Mouse (Mus musculus) 3134 (cell line): ENCODE data around the gene Fahd2a.

Experiments used
- DNase-seq: peaks from one replicate; pipeline ENCODE4 v3.0.0-alpha.2; 2011; ENCODE audit warnings: low spot score; ENCODE audit not compliant: insufficient read length; ENCODE audit errors: extremely low read depth

Gene Fahd2a

DNA sequence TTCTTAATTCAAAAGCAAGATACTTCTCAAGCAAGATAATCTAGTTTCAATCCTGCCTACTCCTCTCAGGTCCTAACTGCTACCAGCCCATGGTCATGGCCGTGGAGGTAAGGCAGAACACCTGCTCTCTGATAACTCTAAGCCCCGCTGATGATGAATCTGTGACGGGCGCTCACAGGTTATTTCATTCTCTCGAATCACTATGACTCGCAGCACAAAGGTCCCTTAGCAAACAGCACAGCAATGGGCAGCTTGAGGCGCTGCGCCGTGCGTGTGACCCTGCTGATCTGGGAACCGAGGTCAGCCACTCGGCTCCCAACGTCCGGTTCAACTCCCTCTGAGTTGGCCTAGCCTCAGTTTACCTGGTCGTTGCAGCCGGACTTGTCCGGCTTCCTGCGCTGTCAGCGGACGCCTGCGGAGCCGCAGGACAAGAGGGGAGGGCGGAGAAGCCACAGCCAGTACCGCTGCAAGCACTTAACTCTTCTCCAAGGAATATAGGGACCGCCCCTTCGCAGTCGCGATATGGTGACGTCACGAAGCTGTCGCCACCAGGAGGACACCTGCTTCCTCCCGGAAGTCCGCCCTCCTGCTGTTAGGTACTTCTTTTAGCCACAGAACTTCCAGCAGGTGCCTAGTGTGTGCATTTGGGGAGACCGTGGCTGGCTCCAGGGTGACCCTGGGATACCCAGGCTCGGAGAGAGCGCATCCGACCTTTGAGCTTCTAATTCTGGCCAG, at the start of gene Fahd2a:
Gene Fahd2a (minus strand): TSS at position 511 of the 735 bp plus-strand sequence.
- no peak for DNase-seq

DNA sequence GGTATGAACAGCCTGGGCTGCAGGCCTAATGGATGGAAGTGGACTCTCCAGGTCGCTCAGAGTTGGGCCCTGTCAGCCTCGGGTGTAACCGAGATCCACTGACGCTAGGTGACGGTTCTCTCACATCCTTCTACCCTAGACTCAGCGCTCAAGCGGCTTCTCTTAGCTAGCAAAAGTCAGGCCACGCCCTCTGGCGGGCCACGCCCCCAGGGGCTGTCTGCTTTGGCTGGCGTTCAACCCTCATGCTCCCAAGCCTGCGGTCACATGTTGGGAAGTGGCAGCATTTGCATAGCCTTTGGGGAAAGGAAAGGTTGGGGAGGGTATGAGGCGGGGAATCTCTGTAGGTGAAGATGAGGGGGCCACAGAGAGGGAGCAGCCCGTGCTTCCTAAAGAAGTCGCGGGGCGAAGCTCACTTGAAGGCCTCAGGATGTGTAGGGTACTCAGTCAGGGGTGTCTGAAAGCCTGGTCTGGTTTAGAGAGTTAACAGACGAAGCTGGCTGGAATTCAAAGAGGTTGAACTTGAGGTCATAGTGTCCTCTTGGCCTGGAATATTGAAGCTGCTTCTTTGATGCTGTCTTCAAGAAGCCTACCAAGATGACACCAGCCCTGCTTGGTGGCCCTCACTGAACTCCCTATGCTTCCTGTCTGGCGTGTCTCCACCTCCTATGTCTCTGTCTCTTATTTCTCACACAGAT, 40.3 kb upstream of the Fahd2a start:
- peak; percentile 24 for DNase-seq

DNA sequence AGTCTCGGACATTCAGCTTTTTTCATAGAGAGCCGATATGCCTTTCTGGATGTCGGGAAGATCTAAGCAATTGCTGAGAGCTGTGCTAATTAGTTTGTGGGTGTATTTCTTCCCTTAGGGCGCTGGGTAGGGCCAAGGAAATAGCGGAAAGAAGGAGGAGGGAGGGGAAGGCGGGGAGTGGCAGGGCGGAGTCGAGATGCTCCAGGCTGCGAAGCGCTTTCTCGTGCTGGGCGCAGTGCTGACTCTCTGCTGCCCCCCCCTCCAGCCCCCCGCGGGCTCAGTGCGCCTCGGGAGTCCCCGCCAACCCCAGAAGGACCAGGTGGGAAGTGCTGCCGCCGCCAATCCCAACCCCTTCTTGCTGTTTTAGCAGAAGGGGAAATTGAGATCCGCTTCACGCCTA, 38.6 kb upstream of the Fahd2a start:
- DNase-seq = no peak

DNA sequence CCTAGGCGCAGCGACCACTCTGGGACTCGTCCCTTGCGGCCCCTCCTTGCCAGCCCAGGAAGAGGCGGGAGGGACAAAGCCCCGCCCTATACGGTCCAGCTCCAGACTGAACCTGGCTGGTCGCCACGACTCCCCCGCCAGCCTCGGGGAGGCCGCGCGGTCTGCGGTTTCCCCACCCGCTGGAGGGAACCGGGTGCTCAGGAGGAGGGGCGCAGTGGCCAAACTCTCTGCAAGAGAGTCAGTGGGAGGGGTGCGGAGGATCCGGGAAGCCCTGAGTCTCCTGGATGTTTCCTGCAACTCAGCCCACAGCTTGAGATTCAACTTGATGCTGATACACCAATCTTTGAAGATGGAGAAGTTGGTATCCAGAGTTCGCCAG, 38.2 kb upstream of the Fahd2a start:
- DNase-seq = no peak

DNA sequence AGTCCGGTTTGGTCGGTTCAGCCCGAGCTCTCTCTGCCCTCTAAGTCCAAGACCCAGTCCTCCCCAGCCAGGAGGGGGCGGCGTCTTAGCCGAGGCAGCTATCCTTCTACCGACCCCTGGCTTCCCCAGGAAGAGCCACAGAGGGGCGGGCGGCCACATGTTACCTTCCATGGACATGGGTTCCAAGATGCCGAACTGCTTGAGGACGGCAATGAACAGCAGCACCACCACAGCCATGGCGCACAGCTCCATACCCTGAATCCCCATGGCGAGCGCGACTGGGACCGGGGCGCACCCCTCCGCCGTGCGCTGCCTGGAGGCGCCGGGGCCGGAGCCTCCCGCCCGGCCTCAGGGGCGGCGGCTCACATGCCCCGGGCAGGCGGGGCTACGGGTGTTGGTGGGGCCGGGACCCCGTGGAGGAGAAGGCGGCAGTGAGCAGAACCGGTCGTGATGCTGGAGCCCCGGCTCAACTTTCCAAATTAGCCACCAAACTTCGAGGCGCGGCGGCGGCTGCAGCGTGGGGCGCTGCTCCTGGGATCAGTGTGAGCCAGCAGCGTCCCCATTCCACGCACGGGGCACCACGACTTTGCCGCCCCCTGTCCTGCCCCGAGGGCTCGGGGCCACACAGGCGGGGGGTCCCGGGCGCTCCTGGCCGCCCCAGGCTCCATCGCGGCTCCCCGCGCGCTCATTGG, 37.6 kb upstream of the Fahd2a start:
- DNase-seq = no peak

DNA sequence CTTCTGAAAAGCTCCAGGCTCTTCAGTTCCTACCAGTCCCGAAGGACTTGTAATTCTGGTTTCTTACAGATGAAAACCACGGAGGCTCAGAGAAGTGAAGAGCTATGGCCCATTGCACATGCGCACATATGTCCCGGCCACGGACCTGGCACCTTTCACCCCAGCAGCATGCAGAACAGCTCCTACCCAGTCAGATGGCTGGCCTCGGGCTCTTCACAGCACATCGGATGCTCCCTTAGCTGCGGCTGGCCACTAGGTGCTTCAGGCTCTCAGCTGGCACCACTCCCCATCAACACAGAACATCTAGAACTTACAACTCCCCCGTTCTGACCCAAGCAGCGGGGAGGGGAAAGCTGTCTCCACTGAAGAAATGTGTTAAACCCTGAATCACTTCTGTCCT, 35.4 kb upstream of the Fahd2a start:
- DNase-seq = no peak

DNA sequence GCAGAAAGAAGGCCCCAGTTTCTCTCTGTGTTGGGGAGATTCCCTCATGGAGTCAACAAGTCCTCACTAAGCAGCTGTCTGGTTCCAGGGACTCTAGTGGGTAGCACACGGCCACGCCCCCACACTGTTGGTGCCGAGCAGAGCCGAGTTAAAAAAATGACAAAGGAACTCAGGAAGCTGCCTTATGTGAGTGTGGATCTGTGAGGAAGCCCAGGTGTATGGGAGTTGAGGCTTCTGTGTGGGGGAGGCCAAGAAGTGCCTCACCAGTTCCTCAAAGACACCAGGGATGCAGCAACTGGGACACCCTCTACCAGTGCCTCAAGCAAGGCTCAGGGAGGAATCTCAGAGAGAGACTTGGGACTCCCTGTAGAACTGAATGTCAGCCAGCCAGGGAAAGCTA, 34.8 kb upstream of the Fahd2a start:
- DNase-seq = no peak

DNA sequence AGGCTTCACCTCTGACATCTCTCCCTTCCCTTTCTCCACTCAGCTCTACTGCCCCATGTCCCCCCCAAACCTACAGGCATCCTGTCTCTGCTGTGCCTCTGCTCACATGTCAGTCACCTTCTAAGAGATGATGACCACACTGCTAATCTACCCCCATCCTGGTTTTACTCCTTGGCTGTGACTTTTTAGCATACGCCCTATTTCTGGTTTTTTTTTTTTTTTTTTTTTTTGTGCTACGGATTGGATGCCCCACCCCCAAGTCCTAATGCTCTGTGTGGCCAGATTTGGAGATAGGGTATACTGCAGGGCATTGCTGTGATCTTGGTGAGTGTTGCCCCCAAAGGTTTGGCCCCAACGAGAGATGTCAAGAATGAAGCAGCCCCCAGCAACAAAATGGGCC, 27.9 kb upstream of the Fahd2a start:
- DNase-seq = no peak

DNA sequence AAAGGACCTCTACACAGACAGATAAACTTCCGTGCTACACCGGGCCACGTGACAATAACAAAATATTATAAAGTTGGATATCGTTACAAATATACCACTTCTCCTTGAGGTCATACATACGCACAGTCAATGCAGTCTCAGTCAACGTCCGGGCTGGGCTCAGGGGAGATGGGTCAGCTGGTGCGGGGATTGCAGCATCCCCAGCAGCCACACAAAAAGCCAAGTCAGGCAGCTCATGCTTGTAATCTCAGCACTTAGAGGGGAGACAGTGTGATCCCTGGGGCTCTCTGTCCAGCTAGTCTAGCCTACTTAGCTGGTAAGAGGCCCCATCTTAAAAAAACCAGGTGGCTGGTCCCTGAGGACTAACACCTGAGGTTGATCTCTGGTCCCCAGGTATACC, 26.9 kb upstream of the Fahd2a start:
- no peak for DNase-seq

DNA sequence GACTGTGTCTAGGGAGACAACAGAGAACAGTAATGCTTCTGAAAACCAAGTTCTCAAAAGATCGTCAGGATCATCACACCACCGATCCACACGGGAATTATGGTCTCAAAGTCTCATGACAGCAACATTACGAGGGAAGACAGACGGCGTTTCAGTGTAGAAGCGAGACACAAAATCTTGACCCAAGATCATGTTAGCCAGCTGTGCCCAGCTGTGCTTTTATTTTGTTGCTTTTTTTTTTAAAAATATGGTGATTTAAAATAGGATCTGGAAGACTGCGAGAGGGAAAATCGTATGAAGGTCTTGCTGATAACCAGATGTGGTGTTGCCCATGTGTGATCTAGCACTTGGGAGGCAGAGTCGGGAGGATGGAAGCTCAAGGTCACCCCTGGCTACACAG, 26.3 kb upstream of the Fahd2a start:
- DNase-seq = no peak

DNA sequence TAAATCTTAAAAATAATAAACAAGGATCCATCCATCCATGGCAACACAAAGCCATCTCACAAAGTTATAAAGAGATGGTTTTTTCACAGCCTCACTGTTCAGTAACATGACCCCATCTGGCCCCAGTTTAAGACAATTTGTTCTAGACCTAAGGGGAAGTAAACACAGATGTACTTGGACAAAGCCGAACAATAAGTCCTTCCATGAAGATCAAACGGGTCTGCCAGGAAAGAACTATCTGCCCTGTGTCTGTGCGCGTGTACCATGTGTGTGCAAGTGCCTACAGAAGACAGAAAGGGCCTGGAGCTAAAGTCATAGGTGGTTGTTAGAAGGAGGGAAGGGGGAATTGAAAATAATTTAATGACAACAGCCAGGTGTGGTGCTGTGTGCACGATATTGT, 25.8 kb upstream of the Fahd2a start:
- no peak for DNase-seq

DNA sequence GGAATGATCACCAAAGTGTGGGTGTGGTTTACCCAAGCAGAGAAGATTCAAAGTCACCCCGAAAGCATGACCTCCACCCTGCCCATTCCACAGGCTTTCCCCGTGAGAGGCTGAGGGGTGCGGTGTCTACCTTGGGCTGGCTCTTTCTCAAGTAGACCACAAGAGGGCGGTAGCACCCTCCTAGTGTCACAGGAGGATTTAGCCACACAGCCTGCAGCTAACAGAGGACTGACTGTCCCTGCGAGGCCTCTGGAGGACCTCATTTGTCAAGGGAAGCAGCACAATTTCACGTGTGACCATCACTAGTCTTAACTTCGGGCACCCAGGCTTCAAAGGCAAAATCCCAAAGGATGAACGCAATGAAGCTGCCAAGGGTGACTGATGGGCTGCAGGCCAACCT, 17.9 kb upstream of the Fahd2a start:
- no peak for DNase-seq

DNA sequence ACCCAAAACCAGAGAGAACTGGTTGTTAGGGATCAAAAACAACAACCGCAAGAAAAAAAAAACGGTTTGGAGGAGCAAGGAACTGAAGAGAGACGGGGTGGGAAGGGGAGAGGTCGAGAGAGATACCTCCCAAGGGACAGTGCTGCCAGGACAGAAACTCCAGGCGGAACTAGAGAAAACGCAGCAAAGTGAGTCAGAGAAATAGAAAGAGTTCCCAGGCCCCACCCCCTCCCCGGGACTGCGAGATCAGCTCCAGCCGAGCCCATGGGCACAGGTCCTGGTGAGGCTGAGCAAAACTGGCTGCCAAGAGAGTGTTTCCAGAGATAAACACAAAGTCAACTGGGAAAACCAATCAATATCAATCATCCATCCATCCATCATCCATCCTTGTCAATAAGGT, 17.0 kb upstream of the Fahd2a start:
- DNase-seq = no peak

DNA sequence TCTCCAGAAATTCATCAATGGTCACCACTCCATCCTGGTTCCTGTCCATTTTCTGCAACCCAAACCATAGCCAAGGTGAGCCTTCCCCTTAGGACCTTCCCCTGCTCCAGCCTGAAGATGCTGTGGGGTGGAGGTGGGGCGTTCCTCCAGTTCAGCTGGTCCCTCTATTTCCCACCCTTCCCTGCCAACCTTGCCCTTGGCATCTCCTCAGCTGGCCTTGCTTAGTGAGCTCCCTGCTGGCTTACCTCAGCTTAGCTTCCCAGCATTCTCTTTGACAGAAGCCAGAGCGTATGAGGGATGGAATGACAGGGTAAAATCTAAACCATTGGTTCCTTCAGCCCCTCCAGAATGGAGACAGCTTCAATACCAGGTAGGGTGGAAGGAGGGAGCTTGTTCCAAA, 15.0 kb upstream of the Fahd2a start:
- DNase-seq = no peak

DNA sequence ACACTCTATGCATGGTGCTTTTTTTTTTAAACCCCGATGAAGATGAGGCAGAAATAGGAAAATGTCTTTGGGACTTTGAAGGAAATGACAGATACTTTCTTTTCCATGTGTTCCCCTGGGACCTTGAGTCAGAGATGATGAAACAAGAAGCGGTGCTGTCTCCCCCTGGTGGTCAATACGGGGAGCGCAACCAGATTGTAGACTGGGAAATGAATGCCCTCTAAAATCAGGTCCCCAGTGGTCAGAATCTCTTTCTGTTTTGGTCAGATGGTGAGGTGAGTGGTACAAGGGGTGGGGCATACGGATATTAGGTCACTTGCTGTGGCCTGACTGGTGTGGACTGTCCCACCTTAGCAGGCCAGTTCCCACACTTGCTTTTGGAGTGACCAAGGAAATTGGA, 9.4 kb upstream of the Fahd2a start:
- peak; percentile 58 for DNase-seq

DNA sequence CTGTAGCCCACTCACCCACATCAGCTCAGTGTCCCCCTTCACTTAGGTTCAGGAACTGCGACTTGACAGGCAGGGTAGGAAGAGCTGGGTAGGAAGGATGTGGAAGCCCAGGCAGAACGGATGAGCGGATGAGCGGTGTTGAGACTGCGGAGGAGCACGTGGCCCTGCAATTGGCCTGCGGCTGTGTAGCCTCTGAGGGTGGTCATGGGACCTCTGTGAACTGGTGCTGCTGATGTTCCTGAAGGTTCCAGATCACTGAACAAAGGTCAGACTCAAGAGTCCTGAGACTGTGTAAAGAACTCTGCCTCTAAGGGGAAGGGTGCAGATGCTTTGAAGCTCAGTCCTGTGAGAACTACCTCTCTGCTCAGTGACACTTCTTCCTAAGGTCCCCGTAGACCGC, 8.8 kb upstream of the Fahd2a start:
- DNase-seq = no peak

DNA sequence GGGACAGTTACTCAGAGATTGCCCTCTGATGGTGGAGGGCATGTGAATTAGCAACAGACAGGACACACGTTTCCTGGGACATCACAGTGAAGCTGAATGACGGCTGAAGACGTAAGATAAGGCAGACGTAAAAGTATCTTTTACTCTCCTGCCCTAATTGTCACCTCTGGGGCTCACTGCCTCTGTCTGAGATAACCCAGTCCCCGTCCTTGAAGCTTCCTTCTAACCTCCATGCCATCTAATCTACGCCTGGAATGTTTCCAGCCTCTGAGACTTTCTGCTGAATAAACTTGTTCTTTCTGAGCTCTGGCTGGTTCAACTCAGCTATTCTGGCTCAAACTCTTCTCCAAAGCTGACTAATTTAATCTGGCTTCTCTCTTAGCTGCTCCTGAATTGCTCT, 7.4 kb upstream of the Fahd2a start:
- DNase-seq = no peak

DNA sequence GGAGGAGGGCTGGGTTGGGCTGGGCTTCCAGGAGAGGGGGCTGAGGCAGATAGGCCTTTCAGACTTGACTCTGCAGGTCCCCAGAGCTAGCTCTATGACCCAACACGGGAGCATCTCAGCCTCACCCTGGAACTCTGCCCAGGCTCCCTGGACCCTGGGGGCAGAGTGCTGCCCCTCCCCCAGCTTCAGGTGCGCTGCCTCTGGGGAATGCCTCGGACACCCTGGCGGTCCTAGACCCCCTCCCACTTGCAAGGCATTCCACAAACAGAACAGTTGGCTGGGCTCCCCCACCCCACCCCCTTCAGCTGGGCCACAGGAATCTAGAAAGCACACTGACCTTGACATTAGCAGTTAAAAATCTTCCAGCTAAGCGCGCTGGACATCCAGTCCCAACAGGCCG, 5.3 kb upstream of the Fahd2a start:
- DNase-seq = no peak

DNA sequence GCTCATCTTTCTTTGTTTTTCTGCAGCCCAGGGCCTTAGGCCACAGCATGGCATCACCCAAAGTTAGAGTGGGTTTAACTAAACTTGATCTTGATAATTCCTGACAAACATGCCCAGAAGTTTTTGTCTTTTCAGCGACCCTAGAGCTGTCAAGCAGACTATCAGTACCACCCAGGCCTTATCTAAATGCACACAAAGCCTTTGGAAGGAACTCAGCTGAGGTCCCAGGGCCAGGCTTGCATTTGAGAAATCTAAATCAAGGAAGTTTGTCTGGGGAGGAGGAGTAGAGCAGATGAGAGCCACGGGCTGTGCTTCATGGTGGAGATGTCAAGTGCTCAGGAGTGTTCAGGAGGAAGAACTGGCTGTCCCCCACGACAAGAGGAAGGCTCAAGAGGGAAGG, 2.5 kb upstream of the Fahd2a start:
- DNase-seq = no peak

DNA sequence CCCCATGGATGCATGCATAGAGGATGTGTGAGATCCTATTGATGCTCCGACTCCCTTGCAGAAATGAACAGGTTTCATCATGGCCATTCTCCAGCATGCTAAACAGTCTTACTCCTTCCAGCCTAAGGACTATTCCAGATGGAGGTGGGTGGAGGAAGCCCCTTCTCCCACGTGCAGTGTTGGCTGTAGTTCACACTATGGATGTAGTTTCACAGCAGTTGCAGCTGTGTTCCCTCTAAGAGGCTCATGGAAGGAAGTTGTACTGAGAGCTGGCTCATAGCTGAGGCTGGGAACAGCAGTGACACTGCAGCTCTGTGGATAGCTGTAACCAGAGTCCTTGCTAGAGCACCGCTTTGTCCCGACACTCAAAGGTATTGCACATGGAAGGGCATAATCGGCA, 6.7 kb downstream of the Fahd2a start:
- no peak for DNase-seq

DNA sequence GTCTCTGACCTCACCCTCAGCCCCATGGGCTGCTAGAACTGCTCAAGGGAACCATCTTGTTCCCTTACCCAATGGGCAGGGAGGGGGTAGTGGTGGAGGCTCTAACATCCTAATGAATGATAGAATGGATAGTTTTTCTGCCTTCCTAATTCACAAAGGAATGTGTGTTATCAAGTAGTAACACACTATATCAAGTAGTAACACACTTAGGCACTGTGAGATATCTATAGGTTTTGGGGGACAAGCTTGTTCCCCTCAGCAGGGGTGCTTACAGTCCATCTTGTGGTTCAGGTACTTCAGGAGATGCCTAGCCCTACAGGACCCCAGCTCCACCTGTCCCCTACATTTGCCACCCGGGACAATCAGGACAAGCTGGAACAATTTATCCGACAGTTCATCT, 8.8 kb downstream of the Fahd2a start:
- DNase-seq = no peak

DNA sequence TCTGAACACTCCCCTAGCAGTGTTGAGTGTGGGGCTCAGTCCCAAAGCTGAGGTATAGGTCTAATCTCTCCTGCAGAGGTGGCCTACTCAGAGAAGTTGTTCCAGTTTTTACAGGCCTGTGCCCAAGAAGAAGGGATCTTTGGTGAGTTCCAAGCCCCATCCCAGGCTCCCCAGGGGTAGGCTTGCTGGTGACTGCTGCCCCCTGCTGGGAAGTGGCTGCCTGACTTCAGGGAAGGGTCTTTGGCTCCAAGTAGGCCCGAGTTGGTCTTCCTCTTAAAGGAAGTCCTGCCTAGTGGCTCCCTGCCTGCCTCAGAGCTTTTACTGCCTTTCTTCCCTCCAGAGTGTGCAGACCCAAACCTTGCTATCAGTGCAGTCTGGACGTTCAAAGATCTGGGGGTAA, 9.2 kb downstream of the Fahd2a start:
- no peak for DNase-seq
